Mouse (Mus musculus) lung, postnatal 0 days (tissue): ENCODE data around the gene Rps6kl1.
A peak's percentile ranks its signal among the peaks of the same experiment; 100 is the strongest.

Experiments used
- CTCF ChIP-seq: IDR thresholded peaks from 2 replicates; pipeline ENCODE4 v1.5.1; 2016; ENCODE audit warnings: antibody characterized with exemption, mild to moderate bottlenecking
- EP300 ChIP-seq: IDR thresholded peaks from 2 replicates; pipeline ENCODE4 v1.6.1; 2016; ENCODE audit warnings: antibody characterized with exemption, mild to moderate bottlenecking, control low read depth

GRCm38 (mm10) chr12:85092214-85092613 lies 58.9 kb downstream of the Rps6kl1 start:
- peak; percentile 77 for TF ChIP-seq CTCF
- no peak for TF ChIP-seq EP300
